Mouse (Mus musculus): ENCODE results near the gene Efs.
"Not testable (repeated sequence)": the region's sequence is repeated elsewhere in the genome, so short reads cannot be mapped to it uniquely, and the experiment has no call there.

Gene Efs

DNA sequence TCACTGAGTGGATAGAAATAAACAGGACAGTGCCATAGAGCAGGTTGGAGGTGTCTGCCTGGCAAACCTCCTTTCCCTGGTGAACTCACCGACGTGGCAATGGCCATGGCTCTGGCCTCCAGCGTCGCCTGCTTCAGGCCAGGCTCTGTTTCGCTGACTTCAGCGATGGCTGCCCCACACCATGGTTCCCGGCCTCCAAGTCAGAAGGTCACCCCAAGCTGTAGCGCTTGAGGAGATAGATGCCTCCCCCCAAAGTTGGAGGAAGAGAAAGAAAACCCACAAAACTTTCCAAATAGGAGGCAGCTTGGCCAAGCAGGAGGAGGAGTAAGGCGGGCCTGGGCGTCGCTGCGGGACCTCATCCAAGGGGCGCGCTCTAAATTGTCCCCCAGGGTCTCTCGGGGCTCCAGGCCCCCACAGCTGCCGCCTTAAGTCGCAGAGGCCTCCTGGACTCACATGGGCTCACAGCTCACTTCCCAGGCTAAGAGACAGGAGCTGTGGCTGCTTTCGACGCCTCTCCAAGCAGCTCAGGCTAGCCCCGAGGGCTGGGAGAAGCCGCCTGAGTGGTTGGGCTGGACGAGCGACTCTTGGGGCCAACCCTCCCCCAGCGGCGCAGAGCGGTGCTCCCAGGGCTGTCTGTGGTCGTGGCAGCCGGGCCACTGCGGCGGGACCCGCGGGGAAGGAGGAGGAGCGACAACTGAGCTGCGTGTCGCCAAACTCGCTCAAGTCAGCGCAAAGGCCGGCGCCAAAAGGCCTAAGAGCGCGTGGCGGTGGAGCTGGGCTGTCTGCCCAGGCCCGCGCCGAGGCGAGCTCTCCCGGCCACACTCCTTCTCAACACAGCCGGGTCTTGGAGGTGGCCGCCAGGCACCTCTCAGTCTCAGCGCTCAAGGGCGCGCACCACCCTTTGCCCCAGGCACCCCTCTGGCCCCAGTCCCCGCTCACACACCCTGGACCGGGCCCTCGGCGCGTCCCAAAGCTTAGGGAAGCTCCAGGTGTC lies at the start of gene Efs:
Efs (minus strand) TSS at position 778 of the 994 bp plus-strand sequence.
- DNase-seq (ENCODE audit: low spot score in 2 of 2) = no peak

DNA sequence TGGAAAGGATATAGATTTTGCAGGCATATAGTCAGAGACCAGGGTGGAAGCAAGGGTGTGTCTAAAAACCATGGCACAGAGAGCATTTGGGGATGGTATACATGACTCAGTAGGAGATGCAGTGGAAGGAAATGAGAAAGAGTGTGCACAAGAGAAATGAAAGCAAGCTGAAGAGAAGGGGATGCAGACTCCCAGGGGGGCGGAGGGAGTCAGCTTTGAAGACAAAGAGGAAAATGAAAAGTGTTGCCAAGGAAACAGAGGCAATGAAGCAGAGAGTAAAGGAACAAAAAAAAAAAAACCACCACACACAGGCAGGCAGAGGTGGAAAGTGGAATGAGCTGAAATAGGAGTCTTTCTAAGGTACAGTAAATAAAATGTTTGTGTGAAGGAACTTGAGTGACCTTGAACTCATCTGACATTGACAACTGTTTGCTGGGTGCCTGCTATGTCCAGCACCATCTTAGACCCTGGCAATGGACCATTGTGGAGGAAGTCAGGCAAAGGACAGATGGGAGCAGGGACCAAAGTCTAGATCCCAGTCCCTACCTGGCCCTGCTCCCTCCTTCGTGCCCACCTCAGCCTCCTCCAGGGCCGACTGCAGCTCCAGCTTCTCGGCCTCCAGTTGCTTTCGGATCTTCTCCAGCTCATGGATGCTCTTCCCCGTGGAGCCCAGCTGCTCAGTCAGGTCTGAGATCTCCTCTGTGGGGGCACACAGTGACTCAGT lies 48.3 kb upstream of the Efs start:
- no peak for DNase-seq (ENCODE audit: low spot score in 2 of 2)

DNA sequence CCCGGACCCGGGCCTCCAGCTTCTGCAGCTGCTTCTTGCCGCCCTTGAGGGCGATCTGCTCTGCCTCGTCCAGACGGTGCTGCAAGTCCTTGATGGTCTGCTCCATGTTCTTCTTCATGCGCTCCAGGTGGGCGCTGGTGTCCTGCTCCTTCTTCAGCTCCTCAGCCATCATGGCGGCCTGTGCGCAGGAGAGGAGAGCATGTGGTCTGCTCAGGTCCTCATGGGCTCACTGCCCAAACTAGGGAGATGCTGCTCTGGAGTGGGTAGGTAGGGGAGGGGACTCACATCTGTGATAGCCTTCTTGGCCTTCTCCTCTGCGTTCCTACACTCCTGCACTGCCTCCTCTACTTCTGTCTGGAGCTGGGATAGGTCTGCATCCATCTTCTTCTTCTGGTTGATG lies 46.9 kb upstream of the Efs start:
- not testable (repeated sequence) for DNase-seq (ENCODE audit: low spot score in 2 of 2)

DNA sequence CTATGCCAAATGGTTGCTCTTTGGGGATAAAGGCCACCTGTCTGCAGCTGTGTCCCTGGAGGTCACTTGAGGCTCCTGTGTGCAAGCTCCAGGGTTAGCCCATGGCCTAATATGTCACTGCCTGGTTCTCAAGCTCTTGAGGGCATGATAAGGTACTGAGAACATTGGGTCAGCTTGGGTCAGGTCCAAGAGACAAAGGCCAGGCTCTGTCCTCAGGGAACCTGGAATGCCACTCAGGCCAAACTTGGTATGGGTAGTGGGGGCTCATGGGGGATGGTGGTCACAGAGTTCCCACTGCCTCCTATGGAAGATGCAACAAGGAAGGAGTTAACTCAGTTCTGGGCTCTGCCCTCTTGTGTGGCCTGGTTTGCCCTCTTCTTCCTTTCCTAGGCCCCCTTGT lies 42.4 kb upstream of the Efs start:
- DNase-seq (ENCODE audit: low spot score in 2 of 2) = no peak

DNA sequence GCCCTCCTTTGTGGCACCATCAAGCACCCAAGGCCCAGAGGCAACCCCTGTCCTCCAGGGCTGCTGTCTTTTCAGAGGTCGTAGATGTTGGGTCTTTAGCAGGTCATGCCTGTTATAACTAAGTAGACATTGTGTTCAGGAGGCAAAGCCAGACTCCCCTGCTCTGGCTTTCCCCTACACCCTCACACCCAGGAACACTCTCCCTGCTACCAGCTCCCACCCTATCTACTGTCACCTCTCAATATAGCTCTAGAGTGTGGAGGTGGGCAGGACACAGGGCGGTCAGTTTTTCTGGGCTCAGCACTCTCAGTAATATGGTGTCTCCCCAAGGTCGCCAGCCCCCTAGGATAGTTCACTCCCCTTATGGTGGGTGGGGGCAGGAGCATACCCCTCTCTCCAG lies 41.9 kb upstream of the Efs start:
- no peak for DNase-seq (ENCODE audit: low spot score in 2 of 2)

DNA sequence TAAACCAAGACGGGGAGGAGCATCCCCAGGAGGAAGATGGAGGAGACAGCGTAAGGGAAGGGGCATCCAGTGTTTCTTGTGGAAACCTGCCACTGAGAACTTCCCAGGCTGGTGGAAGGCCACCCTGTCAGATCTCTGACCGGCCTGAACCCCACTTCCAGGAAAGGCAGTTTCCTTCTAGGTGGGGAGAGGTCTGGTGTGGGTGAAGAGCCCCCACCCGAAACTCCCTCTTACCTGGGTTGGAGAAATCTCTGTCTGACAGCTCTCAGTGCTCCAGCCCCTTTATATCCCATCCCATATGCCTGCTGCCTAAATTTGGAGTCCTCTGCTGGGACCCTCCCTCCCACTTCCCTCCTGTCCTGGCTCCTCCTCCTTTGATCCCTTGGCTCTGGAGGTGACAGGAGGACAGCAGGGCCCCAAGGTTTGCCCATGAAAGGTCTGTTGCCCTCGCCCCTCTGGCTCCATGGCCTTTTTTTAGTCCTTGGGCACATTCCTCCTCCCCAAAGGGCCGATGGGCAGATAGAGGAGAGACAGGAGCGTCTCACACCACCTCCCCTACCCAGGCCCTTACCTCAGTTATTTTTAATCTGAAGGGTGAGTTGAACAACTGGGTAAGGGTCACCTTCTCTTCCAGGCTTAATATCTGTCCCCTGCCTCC lies 40.5 kb upstream of the Efs start, which contains the start of gene Myh6:
Myh6 (minus strand) TSS at position 608 of the 658 bp plus-strand sequence.
- DNase-seq (ENCODE audit: low spot score in 2 of 2) = no peak

DNA sequence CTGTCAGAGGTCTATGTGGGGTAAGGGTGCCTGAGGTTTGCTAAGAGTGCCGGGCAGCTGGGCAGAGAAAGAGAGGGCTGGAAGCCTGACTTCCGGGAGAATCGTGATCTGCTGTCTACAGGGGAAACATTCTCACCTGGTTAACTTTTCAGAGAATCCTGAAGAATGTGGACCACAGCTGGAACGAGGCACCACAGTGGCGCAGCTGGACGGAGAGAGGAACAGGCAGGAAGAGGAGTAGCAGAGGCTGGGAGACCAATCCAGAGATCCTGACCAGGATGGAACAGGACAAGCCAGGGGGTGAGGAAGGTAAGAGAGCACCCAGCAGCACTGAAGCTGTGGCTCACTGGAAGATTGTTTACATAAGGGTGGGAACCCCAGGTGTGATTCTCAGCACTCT lies 39.7 kb upstream of the Efs start:
- no peak for DNase-seq (ENCODE audit: low spot score in 2 of 2)

DNA sequence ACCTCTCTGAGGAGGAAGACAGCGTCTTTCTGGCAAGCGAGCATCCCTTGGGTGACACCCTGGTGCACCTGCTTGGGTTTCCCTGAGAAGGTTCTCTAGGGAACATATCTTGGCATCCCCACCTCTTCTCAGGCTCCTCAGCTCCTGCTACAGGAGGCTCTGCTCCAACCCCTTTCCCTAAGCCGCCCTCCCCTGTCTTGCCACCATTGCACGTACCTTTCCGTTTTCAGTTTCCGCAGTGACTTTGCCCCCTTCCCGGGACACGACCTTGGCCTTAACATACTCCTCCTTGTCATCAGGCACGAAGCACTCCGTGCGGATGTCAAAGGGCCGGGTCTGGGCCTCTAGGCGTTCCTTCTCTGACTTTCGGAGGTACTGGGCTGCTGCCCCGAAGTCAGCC lies 39.1 kb upstream of the Efs start:
- DNase-seq (ENCODE audit: low spot score in 2 of 2) = no peak

DNA sequence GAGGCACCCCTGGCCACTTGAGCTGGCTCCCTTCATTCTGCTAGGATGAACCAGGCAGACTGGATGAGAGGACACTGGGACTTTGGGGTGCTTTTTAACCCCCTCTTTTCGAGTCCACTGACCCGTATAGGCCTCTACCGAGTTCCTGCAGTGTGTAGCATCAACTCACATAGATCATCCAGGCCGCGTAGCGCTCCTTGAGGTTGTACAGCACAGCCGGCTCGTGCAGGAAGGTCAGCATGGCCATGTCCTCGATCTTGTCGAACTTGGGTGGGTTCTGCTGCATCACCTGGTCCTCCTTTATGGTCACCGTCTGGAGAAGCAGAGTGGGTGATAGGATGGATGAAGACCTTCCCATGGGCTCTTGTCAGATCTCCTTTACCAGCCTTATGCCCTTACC lies 37.8 kb upstream of the Efs start:
- no peak for DNase-seq (ENCODE audit: low spot score in 2 of 2)

DNA sequence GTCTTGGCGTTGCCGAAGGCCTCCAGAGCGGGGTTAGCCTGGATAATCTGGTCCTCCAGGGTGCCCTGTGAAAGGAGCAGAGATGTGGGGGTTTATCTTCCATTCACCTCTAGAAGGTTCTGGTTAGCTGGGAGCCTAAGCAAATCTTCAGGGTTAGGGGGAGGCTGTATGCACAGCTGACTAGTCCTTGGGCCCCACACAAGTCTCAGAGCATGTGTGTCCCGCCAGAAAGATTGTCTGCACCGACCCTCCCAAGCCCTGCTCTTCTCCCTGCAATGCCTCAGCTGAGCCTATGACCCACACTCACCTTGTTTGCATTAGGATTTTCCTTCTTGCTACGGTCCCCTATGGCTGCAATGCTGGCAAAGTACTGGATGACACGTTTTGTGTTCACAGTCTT lies 36.8 kb upstream of the Efs start:
- no peak for DNase-seq (ENCODE audit: low spot score in 2 of 2)

DNA sequence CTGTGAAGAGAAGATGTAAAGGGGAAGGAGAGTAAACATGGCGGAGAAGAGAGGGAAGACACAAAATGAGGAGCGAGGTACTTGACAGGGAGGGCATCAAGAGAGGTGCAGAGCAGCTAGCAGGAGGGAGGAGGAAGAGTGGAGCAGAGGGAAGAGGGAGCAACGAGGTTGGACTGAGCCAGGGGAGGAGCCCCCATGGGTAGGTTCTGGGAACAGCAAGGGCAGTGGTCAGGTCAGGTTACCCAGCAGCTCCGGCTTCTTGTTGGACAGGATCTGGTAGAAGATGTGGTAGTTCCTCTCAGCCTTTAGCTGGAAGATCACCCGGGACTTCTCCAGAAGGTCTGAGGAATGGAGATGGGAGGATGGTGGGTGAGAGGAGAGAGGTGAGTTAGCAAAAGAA lies 35.6 kb upstream of the Efs start:
- no peak for DNase-seq (ENCODE audit: low spot score in 2 of 2)

DNA sequence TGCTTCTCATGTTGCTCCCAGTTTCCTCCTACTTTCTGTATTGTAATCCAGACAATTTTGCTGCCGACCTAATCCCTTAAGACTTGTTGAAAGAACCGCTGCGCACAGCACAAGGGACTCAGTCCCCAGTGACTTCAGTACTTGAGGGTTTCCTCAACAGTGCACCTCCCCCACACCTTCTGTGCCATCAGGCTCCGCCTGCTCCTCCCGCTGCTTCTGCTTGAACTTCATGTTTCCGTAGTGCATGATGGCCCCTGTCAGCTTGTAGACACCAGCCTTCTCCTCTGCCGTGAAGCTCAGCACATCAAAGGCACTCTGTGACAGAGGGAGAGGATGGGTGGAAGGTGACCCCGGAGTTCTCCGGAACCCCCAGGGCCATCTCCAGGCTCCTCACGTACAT lies 34.8 kb upstream of the Efs start:
- no peak for DNase-seq (ENCODE audit: low spot score in 2 of 2)

DNA sequence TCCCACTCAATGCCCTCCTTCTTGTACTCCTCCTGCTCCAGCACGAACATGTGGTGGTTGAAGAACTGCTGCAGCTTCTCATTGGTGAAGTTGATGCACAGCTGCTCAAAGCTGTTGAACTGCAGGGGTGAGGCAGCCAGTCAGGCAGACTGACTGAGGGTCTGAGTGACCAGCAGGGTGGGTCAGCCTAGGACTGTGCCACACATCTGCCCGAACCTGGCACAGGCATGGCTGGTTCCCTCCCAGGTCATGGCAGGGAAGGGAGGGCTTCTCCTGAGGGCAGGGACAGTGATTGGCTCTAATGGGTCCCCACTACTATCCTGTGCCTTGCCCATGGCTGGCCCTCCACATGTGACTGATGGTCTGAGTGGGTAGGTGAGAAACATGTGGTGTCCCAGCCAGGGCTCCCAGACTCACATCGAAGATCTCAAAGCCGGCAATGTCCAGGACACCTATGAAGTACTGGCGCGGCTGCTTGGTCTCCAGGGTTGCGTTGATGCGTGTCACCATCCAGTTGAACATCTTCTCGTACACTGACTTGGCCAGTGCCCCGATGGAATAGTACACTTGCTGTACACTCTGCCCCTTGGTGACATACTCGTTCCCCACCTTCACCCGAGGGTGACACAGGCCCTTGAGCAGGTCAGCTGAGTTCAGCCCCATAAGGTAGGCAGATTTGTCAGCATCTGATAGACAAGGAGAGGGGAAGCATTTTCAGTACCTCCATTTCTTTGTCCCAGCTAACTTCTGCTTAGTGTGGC lies 34.1 kb upstream of the Efs start:
- not testable (repeated sequence) for DNase-seq (ENCODE audit: low spot score in 2 of 2)

DNA sequence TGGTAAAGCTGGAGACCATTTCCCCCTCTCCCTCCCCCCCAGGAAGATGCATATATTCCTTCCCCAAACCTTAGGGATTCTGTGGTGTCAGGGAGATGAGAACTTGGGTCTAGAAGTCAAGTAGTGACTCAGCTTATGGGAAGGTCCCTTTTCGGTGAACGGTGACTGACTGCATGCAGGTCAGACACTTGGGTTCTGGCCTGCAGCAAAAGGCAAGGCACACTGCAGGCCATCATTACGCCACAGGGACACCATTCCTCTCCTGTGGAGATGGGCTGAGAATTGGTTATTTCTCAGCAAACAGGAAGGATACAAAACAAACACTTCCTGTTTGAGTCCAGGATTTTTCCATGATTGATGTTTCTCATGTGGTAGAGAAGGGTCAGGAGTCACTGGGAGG lies 33.3 kb upstream of the Efs start:
- no peak for DNase-seq (ENCODE audit: low spot score in 2 of 2)

DNA sequence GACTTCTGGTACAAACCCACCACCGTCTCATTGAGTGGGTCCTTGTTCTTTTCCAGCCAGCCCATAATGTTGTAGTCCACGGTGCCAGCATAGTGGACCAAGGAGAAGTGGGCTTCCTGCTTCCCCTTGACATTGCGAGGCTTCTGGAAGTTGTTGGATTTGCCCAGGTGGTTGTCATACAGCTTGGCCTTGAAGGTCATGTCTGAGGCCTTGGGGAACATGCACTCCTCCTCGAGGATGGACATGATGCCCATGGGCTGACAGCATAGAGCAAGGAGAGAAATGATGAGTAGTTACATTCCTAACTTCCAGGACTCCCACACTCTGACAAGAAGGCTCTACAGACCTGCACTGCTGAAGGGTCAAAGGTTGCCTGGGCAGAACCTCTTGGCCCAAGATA lies 32.6 kb upstream of the Efs start:
- no peak for DNase-seq (ENCODE audit: low spot score in 2 of 2)

DNA sequence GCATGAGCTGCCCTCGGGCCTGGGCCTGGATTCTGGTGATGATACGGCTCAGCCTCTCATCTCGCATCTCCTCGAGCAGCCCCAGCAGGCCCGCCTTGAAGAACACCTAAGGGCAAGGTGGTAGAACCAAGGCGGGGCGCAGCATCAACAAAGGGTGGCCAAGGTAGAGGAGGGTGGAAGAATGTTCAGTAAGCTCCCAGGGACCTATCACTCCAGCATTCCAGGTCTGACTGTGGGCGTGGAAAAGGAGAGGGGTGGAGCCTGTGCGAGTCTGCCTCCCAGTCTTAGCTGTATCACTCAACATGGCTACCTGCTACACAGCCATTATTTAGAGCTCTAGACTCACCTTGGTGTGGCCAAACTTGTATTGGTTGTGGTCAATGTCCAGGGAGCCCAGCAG lies 30.6 kb upstream of the Efs start:
- DNase-seq (ENCODE audit: low spot score in 2 of 2) = no peak

DNA sequence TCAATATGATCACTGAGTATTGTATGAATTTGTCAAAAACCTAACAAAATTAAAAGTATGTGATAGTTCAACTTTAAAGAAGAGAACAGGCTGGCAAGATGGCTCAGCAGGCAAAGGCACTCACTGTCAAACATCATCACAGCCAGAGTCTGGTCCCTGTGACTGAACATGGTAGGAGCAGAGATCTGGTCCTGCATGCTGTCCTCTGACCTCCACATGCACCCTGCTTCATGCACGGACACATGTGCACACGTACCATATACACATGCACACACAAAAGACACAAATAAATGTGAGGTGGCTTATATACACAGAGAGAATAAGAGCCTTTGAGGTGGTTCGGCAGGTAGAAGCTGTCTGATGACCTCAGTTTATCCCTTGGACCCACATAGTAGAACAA lies 29.6 kb upstream of the Efs start:
- no peak for DNase-seq (ENCODE audit: low spot score in 2 of 2)

DNA sequence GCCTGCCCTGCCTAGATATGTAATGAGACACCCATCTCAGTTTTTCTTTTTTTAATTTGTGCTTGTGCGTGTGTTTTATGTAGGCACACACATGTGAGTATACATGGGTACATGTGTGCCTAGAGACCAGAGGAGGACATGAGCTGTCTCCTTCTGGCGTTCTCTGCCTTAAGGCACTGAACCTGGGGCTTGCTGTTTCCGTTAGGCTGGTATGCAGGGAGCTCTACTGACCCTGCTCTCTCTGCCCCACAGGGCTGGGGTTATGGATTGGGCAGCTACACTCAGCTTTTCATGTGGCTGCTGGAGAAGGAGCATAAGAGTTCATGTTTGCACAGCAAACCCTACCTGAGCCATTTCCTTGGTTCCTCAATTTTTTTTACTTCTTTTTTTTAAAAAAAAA lies 28.5 kb upstream of the Efs start:
- no peak for DNase-seq (ENCODE audit: low spot score in 2 of 2)

DNA sequence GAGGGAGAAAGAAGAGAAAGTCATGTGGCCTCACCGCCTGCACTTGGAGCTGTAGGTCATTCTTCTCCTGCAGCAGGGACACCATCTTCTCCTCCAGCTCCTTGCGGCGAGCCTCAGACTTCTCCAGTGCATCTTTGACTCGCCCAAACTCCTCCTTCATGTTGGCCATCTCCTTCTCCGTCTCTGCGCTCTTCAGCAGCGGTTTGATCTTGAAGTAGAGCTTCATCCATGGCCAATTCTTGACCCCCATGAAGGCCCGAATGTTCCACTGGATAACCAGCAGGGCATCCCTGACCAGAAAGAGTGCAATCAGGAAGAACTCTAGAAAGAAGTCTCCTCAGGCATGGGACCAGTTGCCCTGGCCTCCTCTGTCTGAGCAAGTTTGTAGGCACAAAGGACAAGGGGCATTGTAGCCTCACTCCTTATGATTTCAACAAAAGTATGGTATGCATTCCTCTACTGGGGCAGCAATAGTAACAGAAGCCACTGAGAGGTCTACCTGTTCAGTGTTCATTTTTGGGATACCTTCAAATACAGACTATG lies 27.8 kb upstream of the Efs start:
- no peak for DNase-seq (ENCODE audit: low spot score in 2 of 2)

DNA sequence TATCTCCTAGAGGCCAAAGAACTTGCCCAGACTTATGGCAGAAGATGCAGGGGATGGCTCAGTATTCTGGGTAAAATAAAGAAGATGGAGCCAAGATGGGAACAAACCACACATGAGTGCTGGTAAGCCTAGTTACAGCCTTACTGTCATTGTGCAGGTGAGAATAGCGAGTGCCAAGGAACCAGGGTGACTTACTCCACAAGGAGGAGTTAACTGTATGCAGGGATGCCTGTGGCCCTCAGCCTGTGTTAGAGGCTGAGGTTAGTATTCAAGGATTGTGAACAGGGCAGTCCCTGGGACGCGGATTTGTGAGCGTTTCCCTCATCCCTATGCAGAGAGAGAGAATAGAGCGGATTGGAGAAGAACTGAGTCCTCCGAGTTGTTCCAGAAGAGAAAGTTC lies 25.7 kb upstream of the Efs start:
- DNase-seq (ENCODE audit: low spot score in 2 of 2) = no peak

DNA sequence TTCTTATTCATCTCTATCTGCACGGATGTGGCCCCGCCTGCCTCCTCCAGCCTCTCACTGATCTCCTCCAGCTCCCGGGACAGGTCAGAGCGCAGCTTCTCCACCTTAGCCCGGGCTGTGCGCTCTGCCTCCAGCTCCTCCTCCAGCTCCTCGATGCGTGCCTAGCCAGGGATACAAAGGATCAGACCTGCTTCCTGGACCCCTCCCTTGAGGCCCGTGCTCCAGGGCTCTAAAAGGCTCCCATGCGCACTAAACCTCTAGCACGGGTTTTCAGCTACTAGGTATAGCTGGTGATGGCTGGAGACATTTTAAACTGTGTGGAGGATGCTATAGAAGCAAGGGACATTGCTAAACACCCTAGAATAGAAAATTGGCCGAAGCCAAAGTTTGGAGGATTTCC lies 24.6 kb upstream of the Efs start:
- DNase-seq (ENCODE audit: low spot score in 2 of 2) = no peak

All from spleen, postnatal 14 days (tissue).